Mouse (Mus musculus): ENCODE measurements around the gene Cenpp.
A peak's percentile ranks its signal among the peaks of the same experiment; 100 is the strongest.

Cenpp gene

DNA sequence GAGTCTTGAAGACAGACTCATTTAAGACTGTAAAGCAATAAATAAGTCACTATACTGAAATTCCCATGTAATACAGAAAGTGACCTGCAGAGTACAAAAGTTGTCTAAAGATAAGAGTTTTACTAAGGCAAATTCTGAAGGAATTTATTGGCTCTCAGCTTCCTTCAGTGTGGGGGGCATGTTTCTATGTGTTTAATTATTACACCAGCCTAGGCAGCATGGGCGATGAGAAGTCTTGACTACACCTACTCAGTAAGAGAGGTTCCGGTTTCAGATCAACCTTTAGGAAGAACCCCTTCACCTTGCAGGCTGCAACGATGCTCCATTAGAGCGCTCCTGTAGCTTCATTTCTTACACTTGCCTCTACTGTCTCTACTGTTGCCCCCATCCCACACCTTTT is 121.9 kb downstream of the Cenpp start:
- DNase-seq (ENCODE audit: low spot score) = no peak

GRCm38 (mm10) chr13:49526235-49526634 is 126.3 kb downstream of the Cenpp start:
- no peak for DNase-seq (ENCODE audit: low spot score)

- DNase-seq (ENCODE audit: low spot score) = no peak
Measured at GRCm38 (mm10) chr13:49518761-49519160, 133.8 kb downstream of the Cenpp start.

DNA sequence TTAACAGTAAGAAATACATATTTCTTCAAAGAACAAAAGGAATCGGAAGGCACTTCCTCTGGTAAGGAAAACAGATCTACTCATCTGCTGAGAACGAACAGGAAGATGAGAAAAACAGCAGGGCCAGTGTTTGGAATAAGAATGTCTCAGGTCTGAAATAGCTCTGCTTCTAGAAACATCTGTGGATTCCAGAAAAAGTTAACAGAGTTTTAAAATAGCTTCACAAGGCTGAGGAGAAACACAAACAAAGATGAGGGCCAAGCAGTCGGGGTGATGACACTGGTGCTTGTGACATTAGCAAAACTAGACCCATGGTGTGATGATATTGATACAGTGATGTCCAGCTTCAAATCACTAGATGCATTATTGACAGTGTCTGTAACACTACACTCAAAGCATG is 145.4 kb downstream of the Cenpp start:
- DNase-seq (ENCODE audit: low spot score) = no peak

DNA sequence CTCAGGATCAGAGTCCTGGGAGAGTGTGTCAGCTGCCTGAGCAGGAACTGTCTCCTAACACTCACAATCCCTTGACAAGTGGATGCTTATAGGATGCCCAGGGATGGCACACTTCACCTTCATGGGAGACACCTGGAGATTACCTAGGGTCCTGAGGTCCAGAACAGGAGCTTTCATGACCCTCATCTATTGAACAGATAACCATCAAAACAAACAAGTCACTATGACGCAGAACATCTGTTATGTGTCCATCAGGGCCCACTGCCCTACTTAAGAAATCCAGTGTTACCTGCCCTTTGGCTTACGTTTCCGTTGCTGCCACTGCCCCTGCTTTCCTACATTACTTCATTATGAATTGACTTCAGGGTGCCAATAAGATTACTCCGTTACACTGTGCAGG is 146.8 kb downstream of the Cenpp start:
- DNase-seq (ENCODE audit: low spot score) = no peak

GRCm38 (mm10) chr13:49504510-49504909 is 148.1 kb downstream of the Cenpp start, which contains the start of gene Ecm2:
Gene Ecm2, plus strand, starts transcription at chr13:49504810.
- no peak for DNase-seq (ENCODE audit: low spot score)

DNA sequence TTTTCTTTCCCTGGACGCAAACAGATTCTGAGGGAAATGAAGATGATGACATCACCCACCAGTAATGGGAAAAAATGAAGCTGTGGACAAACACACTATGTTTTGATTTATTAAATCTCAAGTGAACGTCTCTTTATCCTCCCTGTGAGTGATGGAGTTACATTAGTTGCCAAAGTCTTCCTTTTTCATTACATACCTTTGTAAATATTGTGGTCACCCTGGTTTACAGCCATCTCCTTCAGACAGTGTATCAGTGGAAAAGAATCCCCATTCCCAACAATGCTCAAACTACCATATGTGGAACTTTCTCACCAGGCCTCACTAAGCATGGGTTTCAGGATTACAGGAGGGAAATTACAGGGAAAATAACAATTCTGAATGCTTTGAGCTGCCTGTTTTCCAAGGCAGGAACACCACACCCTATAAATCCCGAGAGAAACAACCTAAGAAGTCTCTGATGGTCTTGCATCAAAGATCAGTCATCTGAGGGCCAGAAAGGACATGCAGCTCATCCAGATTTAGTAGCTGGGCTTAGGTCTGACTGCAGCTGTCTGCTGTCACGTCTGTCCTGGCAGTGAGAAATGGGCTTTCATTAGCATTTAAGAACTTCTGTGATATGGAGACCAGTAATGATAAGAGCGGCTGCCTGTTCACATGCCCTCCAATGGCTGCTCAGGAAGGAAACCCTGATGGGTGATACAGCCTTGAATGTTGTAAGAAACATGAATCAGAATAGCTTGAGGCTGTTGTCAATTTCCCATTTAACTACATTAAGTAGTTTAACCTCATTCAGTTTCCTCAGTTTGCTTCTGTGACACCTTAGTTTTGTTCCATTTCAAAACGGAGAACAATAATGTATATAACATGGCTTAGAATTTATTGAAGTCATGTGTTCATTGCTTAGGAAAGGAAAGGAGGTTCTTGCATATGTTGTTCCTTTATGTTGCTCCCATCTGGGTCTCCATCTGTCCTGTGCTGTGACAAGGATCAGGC is 159.9 kb downstream of the Cenpp start, which contains the start of gene Tes3-ps:
TSS of gene Tes3-ps (plus strand) at position 943 of the 993 bp plus-strand sequence.
- no peak for DNase-seq (ENCODE audit: low spot score)

- no peak for DNase-seq (ENCODE audit: low spot score)
Measured at GRCm38 (mm10) chr13:49485388-49485787, 167.2 kb downstream of the Cenpp start.

- DNase-seq (ENCODE audit: low spot score) = no peak
Measured at GRCm38 (mm10) chr13:49480551-49480950, 172.0 kb downstream of the Cenpp start.

GRCm38 (mm10) chr13:49480057-49480456 is 172.5 kb downstream of the Cenpp start:
- DNase-seq (ENCODE audit: low spot score) = no peak

DNA sequence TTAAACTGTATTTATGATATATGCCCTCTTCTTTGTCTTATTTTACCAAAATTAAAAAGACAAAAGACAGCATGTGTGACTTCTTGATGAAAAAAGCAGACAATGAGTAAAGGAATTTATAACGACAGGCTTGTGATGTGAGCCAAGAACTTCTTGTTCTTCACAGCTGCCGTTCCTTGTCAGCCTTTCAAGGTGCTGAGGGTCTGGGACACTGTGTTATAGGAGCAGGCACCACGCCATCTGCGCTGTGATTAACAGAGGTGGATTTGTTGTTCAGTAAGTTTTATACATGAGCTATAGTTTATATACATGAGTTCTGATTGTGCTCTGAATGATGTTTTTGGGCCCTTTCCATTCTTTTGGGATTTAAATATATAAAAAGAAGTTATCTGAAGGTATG is 173.2 kb downstream of the Cenpp start:
- DNase-seq (ENCODE audit: low spot score) = no peak

DNA sequence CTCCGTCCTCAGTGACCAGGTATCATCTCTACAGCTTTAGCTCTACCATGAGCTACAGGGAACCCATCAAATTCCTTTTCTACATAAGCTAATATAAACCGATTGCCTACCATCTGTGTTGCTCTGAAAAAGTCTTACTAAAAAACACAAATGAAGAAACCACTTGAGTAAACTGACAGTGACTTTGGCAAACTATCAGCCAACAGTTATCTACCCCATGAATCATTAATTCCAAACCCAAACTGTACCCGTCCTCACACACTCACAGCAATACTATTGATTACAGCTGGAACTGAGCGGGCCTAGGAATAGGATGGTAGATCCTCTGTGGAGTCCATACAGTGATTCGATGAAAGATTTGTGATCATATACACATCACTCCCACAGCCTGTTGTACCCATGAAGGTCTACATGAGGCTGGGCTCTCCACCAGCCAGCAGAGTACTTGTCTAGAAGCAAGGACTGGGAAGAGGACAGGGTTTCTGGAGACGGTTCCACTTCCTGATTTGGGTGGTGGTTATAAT is 173.7 kb downstream of the Cenpp start:
- DNase-seq (ENCODE audit: low spot score) = no peak

GRCm38 (mm10) chr13:49477887-49478286 is 174.7 kb downstream of the Cenpp start:
- no peak for DNase-seq (ENCODE audit: low spot score)

- no peak for DNase-seq (ENCODE audit: low spot score)
Measured at GRCm38 (mm10) chr13:49472676-49473005, 179.9 kb downstream of the Cenpp start.

GRCm38 (mm10) chr13:49471981-49472675 is 180.5 kb downstream of the Cenpp start:
- DNase-seq (ENCODE audit: low spot score) = no peak

GRCm38 (mm10) chr13:49470806-49471205 is 181.8 kb downstream of the Cenpp start:
- DNase-seq (ENCODE audit: low spot score) = no peak

- DNase-seq (ENCODE audit: low spot score) = no peak
Measured at GRCm38 (mm10) chr13:49470319-49470718, 182.3 kb downstream of the Cenpp start.

DNA sequence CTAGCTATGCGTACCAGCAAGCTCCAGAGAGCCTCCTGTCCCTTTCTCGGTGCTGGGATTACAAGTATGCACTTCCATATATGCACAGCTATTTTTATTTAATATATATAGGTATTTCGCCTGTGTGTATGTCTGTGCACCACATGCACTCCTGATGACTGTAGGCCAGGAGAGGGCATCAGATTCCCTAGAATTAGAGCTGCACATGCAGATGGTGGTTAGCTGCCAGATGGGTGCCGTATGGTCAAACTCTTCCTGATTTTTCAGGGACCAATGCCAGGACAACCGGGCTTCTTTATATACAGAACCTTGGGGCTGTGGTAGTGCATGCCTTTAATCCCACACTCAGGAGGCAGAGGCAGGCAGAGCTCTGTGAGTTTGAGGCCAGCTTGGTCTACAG is 183.6 kb downstream of the Cenpp start:
- no peak for DNase-seq (ENCODE audit: low spot score)

- peak; percentile 19 for DNase-seq (ENCODE audit: low spot score)
Measured at GRCm38 (mm10) chr13:49467585-49467984, 185.0 kb downstream of the Cenpp start.

DNA sequence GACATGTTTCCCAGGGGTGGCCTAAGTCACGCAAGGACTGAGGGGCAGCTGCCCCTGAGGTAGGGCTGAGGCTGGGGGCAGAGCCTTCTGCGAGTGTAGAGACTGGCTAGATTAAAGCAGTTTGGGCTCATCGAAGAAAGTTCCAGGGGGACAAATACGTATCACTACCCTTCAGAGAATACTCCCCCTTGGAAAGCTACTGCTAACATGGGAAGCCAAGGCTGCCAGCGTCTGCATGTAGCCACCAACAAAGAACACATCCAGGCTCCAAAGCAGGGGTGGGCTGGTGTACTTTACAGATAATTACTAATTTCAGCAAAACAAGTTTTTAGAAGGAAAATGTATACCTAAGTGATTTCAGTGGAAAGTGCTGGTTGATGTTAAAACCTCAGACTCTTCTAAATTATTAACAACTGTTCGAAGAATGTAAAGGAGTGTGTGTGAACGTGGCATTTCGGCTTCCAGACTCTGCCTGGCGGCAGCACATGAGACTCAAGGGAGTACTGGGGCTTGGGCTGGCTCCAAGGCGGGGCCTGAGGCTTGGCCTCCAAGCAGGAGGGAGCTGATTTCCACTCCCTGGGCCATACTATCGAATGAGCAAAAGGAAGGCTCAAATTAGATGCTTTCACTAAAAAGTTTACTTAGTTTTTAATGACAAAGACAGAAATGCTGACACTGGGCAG is 186.1 kb downstream of the Cenpp start:
- DNase-seq (ENCODE audit: low spot score) = no peak

- DNase-seq (ENCODE audit: low spot score) = no peak
Measured at GRCm38 (mm10) chr13:49465875-49466274, 186.7 kb downstream of the Cenpp start.

DNA sequence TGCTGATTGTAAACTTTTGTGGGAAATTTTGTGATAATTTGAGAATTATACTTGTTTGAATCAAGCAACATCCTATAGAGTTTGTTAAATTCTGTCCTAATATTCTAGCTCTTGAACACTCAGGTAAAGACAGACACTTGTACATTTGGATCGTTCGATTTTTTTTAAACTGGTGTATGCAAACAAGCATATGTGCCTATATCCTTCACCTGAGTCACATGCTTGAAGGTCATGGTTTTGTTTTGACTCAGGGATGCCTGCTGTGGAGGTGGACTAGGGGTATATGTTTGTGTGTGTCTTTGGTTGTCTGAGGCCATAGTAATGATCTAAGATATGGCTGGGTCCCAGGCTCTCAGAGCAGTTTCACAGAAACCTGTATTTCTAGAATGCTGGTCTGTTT is 189.7 kb downstream of the Cenpp start:
- no peak for DNase-seq (ENCODE audit: low spot score)

Measured in embryo, embryonic 10.5 days (tissue).